Mouse (Mus musculus) ovary, postnatal 14 days (tissue): Measurements from ENCODE around the gene Cdk18.
A peak's percentile ranks its signal among the peaks of the same experiment; 100 is the strongest.
"Not testable (repeated sequence)": the region's sequence is repeated elsewhere in the genome, so short reads cannot be mapped to it uniquely, and the experiment has no call there.

Source experiments
- DNase-seq: peaks from one replicate; pipeline ENCODE4 v3.0.0; 2022; ENCODE audit warnings: low spot score

The Cdk18 gene

GRCm38 (mm10) chr1:132139416-132139864 lies at the start of gene Cdk18:
TSS of gene Cdk18 (minus strand) at chr1:132139684.
- peak; percentile 36 for DNase-seq

GRCm38 (mm10) chr1:132189231-132189630 lies 49.7 kb upstream of the Cdk18 start:
- DNase-seq: no peak

GRCm38 (mm10) chr1:132188442-132189066 lies 49.1 kb upstream of the Cdk18 start:
- DNase-seq: no peak

- no peak for DNase-seq
Measured at GRCm38 (mm10) chr1:132186303-132186702, 46.8 kb upstream of the Cdk18 start.

GRCm38 (mm10) chr1:132171619-132172018 lies 32.1 kb upstream of the Cdk18 start:
- DNase-seq: no peak

- DNase-seq: no peak
Measured at GRCm38 (mm10) chr1:132170698-132171097, 31.2 kb upstream of the Cdk18 start.

- no peak for DNase-seq
Measured at GRCm38 (mm10) chr1:132168115-132168767, 28.8 kb upstream of the Cdk18 start.

GRCm38 (mm10) chr1:132165859-132166258 lies 26.4 kb upstream of the Cdk18 start:
- DNase-seq: no peak

- no peak for DNase-seq
Measured at GRCm38 (mm10) chr1:132164780-132165518, 25.5 kb upstream of the Cdk18 start.

- DNase-seq: not testable (repeated sequence)
Measured at GRCm38 (mm10) chr1:132162618-132163017, 23.1 kb upstream of the Cdk18 start.

- no peak for DNase-seq
Measured at GRCm38 (mm10) chr1:132161211-132161880, 21.9 kb upstream of the Cdk18 start.

- no peak for DNase-seq
Measured at GRCm38 (mm10) chr1:132159681-132160080, 20.2 kb upstream of the Cdk18 start.

- DNase-seq: no peak
Measured at GRCm38 (mm10) chr1:132158741-132159140, 19.3 kb upstream of the Cdk18 start.

- DNase-seq: no peak
Measured at GRCm38 (mm10) chr1:132157808-132158207, 18.3 kb upstream of the Cdk18 start.

- peak; percentile 91 for DNase-seq
Measured at GRCm38 (mm10) chr1:132157016-132157781, 17.7 kb upstream of the Cdk18 start.

- peak; percentile 72 for DNase-seq
Measured at GRCm38 (mm10) chr1:132155737-132156136, 16.3 kb upstream of the Cdk18 start.

GRCm38 (mm10) chr1:132153691-132154090 lies 14.2 kb upstream of the Cdk18 start:
- no peak for DNase-seq

GRCm38 (mm10) chr1:132153086-132153690 lies 13.7 kb upstream of the Cdk18 start:
- DNase-seq: no peak

GRCm38 (mm10) chr1:132151908-132152307 lies 12.4 kb upstream of the Cdk18 start:
- DNase-seq: no peak

- DNase-seq: no peak
Measured at GRCm38 (mm10) chr1:132150817-132151601, 11.5 kb upstream of the Cdk18 start.
